Mouse (Mus musculus) liver, adult 2 months (tissue): ENCODE measurements around the gene Gm44502.

ENCODE experiments used
- CTCF ChIP-seq: fragments of 200-500 bp; IDR thresholded peaks from 2 replicates; pipeline ENCODE4 v1.5.1; 2011; ENCODE audit warnings: low read depth, low read length, control low read depth
- POLR2A ChIP-seq: fragments of 200-500 bp; IDR thresholded peaks from 2 replicates; pipeline ENCODE4 v1.6.1; 2011; ENCODE audit warnings: low read length, control low read depth; ENCODE audit not compliant: insufficient read depth; ENCODE audit errors: extremely low read depth

GRCm38 (mm10) chr15:89374801-89375534, 54.5 kb downstream of the Gm44502 start:
- TF ChIP-seq CTCF (no peak), POLR2A (no peak)
